Mouse (Mus musculus): ENCODE results near the gene Ipo9. TPM values are rescaled to one million over a fixed set of nuclear protein-coding genes. Genes with fewer than 3 reads are reported as not detected.

Gene Ipo9
- total and polyA plus RNA-seq, 3 experiments: 27.4 to 56.2 TPM; not detected in 1

DNA sequence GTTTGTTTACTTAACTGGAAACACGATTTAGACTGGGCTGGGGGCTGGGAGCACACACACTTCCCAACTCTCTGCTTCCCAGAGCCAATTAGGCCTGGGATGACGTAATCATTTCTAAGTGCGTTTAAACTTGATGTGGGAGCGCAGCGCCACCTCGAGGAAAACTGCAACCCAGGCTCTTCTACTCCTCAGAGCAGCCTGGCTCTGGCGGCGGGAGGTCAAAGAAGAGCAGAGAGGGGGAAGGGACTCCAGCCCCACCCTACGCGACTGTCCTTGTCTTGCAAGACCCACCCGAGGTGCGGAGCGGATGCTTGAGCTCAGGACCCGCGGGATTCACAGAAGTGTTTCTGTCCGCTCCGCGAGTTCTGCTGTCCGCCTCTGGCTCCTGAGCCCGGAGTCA is 62.1 kb downstream of the Ipo9 start:
- H3K27me3 ChIP-seq (ENCODE audit: control insufficient read depth in 1 of 2, insufficient read depth in 2 of 2, low read length in 2 of 2): no peaks in the 10 kb centered on the region
- TF ChIP-seq ETS1 (IDR thresholded peaks at IDR 0.05; ENCODE audit: low read depth, low read length): peak; percentile 57; the same call in 1 of the 2 replicates
- TF ChIP-seq RAD21 (IDR thresholded peaks at IDR 0.05; ENCODE audit: low read depth, low read length): peak; percentile 84
- TF ChIP-seq ZC3H11A (IDR thresholded peaks at IDR 0.05; ENCODE audit: low read depth, low read length): peak; percentile 39; the same call in 1 of the 2 replicates
- no peak for TF ChIP-seq POLR2AphosphoS5 (IDR thresholded peaks at IDR 0.05; ENCODE audit: borderline replicate concordance, low read depth, low read length)
- 0 out of 2 replicates have a peak, but pooled peaks have one; percentile 26 for TF ChIP-seq MAZ (IDR thresholded peaks at IDR 0.05; ENCODE audit: low read depth, low read length)
- TF ChIP-seq CTCF (IDR thresholded peaks at IDR 0.05 in 2 of 3, conservative IDR thresholded peaks at IDR 0.05 in 1 of 3; ENCODE audit: control insufficient read depth in 1 of 3, insufficient read depth in 1 of 3, low read depth in 2 of 3, low read length in 3 of 3, poor library complexity in 1 of 3, severe bottlenecking in 1 of 3): peak; percentile 70 to 89 (median 88)
- no peak for TF ChIP-seq E2F4 (IDR thresholded peaks at IDR 0.05; ENCODE audit: borderline replicate concordance, low read depth, low read length)
- TF ChIP-seq KAT2A (conservative IDR thresholded peaks at IDR 0.05; ENCODE audit: low read depth, low read length): no peak
- peak; percentile 68 for TF ChIP-seq SMC3 (IDR thresholded peaks at IDR 0.05; ENCODE audit: low read depth, low read length)
- no peak for TF ChIP-seq RCOR1 (IDR thresholded peaks at IDR 0.05; ENCODE audit: low read depth, low read length)
- TF ChIP-seq HCFC1 (IDR thresholded peaks at IDR 0.05; ENCODE audit: low read depth, low read length): no peak
- TF ChIP-seq JUND (IDR thresholded peaks at IDR 0.05; ENCODE audit: low read depth, low read length): peak; percentile 80; the same call in 1 of the 2 replicates
- H3K4me1 ChIP-seq (ENCODE audit: control insufficient read depth in 1 of 2, insufficient read depth in 2 of 2, low read length in 2 of 2): peaks cover 6 to 12% of the 10 kb centered on the region in 2 experiments
- no peaks in the 10 kb centered on the region for H3K79me2 ChIP-seq (ENCODE audit: control insufficient read depth, insufficient read depth, low read length, poor library complexity)
- H3K36me3 ChIP-seq (ENCODE audit: control insufficient read depth in 1 of 2, insufficient read depth in 2 of 2, low read length in 2 of 2): no peaks in the 10 kb centered on the region
- H3K27ac ChIP-seq (ENCODE audit: control insufficient read depth, low read depth, low read length): no peak overlapping the region
- DNase-seq (ENCODE audit: low read depth, low spot score): peak; percentile 88
- H3K9ac ChIP-seq (ENCODE audit: control insufficient read depth, low read depth, low read length, poor library complexity, severe bottlenecking): peak overlapping the region; percentile 53
- peak overlapping the region; percentile 47 to 60 for H3K4me3 ChIP-seq (ENCODE audit: control insufficient read depth in 1 of 2, insufficient read depth in 1 of 2, low read depth in 2 of 2, low read length in 2 of 2)
- no peaks in the 10 kb centered on the region for H3K9me3 ChIP-seq (replicated peaks; ENCODE audit: insufficient read depth, low read length)

DNA sequence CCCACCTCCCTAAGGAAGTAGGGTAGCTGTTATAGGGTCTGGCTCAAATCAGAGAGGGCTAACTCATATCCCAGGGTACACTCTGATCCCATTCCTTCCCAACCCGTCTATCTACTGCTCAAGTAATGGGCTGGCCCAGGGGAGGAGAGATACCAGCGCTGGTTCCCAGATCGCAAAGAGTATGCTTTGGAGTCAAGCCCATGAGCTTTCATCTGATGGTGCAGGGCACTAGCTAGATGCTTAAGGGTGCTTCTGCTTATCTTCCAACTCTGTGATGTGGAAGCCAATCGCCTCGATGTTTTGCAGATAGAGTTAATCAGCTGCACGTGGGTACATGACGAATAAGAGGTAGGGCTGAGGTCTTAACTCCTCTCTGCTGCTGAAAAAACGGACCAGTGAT is 62.7 kb downstream of the Ipo9 start:
- DNase-seq (ENCODE audit: low read depth, low spot score): peak; percentile 41
- peak overlapping the region in 1 of 2 experiments; percentile 11; a peak in 1 of 4 replicates for H3K4me3 ChIP-seq (ENCODE audit: control insufficient read depth in 1 of 2, insufficient read depth in 1 of 2, low read depth in 2 of 2, low read length in 2 of 2)
- no peaks in the 10 kb centered on the region for H3K9me3 ChIP-seq (replicated peaks; ENCODE audit: insufficient read depth, low read length)
- H3K27me3 ChIP-seq (ENCODE audit: control insufficient read depth in 1 of 2, insufficient read depth in 2 of 2, low read length in 2 of 2): no peaks in the 10 kb centered on the region
- H3K27ac ChIP-seq (ENCODE audit: control insufficient read depth, low read depth, low read length): no peak overlapping the region
- no peak for TF ChIP-seq JUND (IDR thresholded peaks at IDR 0.05; ENCODE audit: low read depth, low read length)
- TF ChIP-seq BHLHE40 (IDR thresholded peaks at IDR 0.05; ENCODE audit: borderline replicate concordance, low read depth, low read length): peak; percentile 30; the same call in 1 of the 2 replicates
- peaks cover 6 to 12% of the 10 kb centered on the region in 2 experiments for H3K4me1 ChIP-seq (ENCODE audit: control insufficient read depth in 1 of 2, insufficient read depth in 2 of 2, low read length in 2 of 2)
- H3K79me2 ChIP-seq (ENCODE audit: control insufficient read depth, insufficient read depth, low read length, poor library complexity): no peaks in the 10 kb centered on the region
- H3K9ac ChIP-seq (ENCODE audit: control insufficient read depth, low read depth, low read length, poor library complexity, severe bottlenecking): no peak overlapping the region; the same call in 1 of the 2 replicates
- no peaks in the 10 kb centered on the region for H3K36me3 ChIP-seq (ENCODE audit: control insufficient read depth in 1 of 2, insufficient read depth in 2 of 2, low read length in 2 of 2)

DNA sequence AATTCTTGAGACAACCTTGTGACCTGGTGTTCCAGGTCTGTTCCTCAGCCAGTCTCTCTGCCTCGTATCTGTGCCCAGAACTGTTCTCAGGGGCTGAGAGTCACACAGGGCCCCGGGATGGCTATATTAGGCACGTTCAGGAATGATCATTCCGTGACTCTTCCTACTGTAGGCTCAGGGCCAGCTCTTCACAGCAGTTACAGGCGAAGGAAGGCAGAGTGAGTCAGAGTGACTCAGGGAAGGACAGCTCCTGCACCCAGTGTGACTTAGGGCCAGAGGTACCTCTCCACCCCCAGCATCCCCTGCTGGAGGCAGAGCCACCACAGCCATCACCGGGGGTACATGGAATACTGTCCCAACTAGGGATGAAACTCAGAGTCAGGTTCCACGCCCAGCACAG is 63.3 kb downstream of the Ipo9 start:
- Histone ChIP-seq H3K9ac (ENCODE audit: control insufficient read depth, low read depth, low read length, poor library complexity, severe bottlenecking) (no peak overlapping the region), H3K4me3 (ENCODE audit: control insufficient read depth in 1 of 2, insufficient read depth in 1 of 2, low read depth in 2 of 2, low read length in 2 of 2) (no peak overlapping the region), H3K4me1 (ENCODE audit: control insufficient read depth in 1 of 2, insufficient read depth in 2 of 2, low read length in 2 of 2) (peaks cover 6 to 12% of the 10 kb centered on the region in 2 experiments), H3K27me3 (ENCODE audit: control insufficient read depth in 1 of 2, insufficient read depth in 2 of 2, low read length in 2 of 2) (no peaks in the 10 kb centered on the region), H3K9me3 (replicated peaks; ENCODE audit: insufficient read depth, low read length) (no peaks in the 10 kb centered on the region), H3K27ac (ENCODE audit: control insufficient read depth, low read depth, low read length) (no peak overlapping the region), H3K79me2 (ENCODE audit: control insufficient read depth, insufficient read depth, low read length, poor library complexity) (no peaks in the 10 kb centered on the region), H3K36me3 (ENCODE audit: control insufficient read depth in 1 of 2, insufficient read depth in 2 of 2, low read length in 2 of 2) (no peaks in the 10 kb centered on the region)
- DNase-seq (ENCODE audit: low read depth, low spot score): peak; percentile 21
- no peak for TF ChIP-seq ZMIZ1 (IDR thresholded peaks at IDR 0.05; ENCODE audit: low read depth, low read length)
- no peak for TF ChIP-seq HCFC1 (IDR thresholded peaks at IDR 0.05; ENCODE audit: low read depth, low read length)
- no peak for TF ChIP-seq TCF12 (IDR thresholded peaks at IDR 0.05; ENCODE audit: low read depth, low read length)
- no peak for TF ChIP-seq RCOR1 (IDR thresholded peaks at IDR 0.05; ENCODE audit: low read depth, low read length)
- TF ChIP-seq GABPA (IDR thresholded peaks at IDR 0.05; ENCODE audit: low read depth, low read length): no peak
- TF ChIP-seq CTCF (IDR thresholded peaks at IDR 0.05 in 2 of 3, conservative IDR thresholded peaks at IDR 0.05 in 1 of 3; ENCODE audit: control insufficient read depth in 1 of 3, insufficient read depth in 1 of 3, low read depth in 2 of 3, low read length in 3 of 3, poor library complexity in 1 of 3, severe bottlenecking in 1 of 3): no peak
- no peak for TF ChIP-seq UBTF (IDR thresholded peaks at IDR 0.05; ENCODE audit: borderline replicate concordance, insufficient read depth, low read depth, low read length)
- TF ChIP-seq TBP (IDR thresholded peaks at IDR 0.05; ENCODE audit: low read depth, low read length): no peak
- no peak for TF ChIP-seq ZC3H11A (IDR thresholded peaks at IDR 0.05; ENCODE audit: low read depth, low read length)
- no peak for TF ChIP-seq ZKSCAN1 (IDR thresholded peaks at IDR 0.05; ENCODE audit: low read depth, low read length)
- no peak for TF ChIP-seq SMC3 (IDR thresholded peaks at IDR 0.05; ENCODE audit: low read depth, low read length)
- TF ChIP-seq BHLHE40 (IDR thresholded peaks at IDR 0.05; ENCODE audit: borderline replicate concordance, low read depth, low read length): no peak
- TF ChIP-seq USF2 (IDR thresholded peaks at IDR 0.05; ENCODE audit: borderline replicate concordance in 1 of 2, insufficient read depth in 1 of 2, low read depth in 1 of 2, low read length in 2 of 2): no peak
- no peak for TF ChIP-seq POLR2A (IDR thresholded peaks at IDR 0.05; ENCODE audit: control insufficient read depth in 1 of 2, insufficient read depth in 1 of 2, low read depth in 1 of 2, low read length in 2 of 2, poor library complexity in 1 of 2)
- no peak for TF ChIP-seq MYB (IDR thresholded peaks at IDR 0.05; ENCODE audit: low read depth, low read length)
- TF ChIP-seq MYC (IDR thresholded peaks at IDR 0.05; ENCODE audit: low read depth, low read length): no peak
- no peak for TF ChIP-seq ETS1 (IDR thresholded peaks at IDR 0.05; ENCODE audit: low read depth, low read length)
